Mouse (Mus musculus): ENCODE data around the gene Zfp768. TPM values are rescaled to one million over a fixed set of nuclear protein-coding genes. Genes with fewer than 3 reads are reported as not detected.
"Not testable (repeated sequence)": the region's sequence is repeated elsewhere in the genome, so short reads cannot be mapped to it uniquely, and the experiment has no call there.

Gene Zfp768
- total and polyA plus RNA-seq, 2 experiments: 7.7 to 28.0 TPM

- 93% methylated on average over 7 of the region's 7 CpGs for WGBS
- Histone ChIP-seq H3K27me3 (ENCODE audit: control insufficient read depth, insufficient read depth, low read length) (no peaks in the 10 kb centered on the region), H3K9ac (ENCODE audit: low read depth, low read length) (no peak overlapping the region), H3K79me2 (ENCODE audit: control insufficient read depth, insufficient read depth, low read length) (peaks cover 13% of the 10 kb centered on the region; the same call in 1 of the 2 replicates), H3K36me3 (ENCODE audit: control insufficient read depth, insufficient read depth, low read length) (no peaks in the 10 kb centered on the region), H3K4me1 (ENCODE audit: control insufficient read depth, insufficient read depth, low read length) (peaks cover 13% of the 10 kb centered on the region), H3K4me3 (ENCODE audit: insufficient read depth, low read depth, low read length) (no peak overlapping the region), H3K27ac (replicated peaks; ENCODE audit: insufficient read depth, low read depth, low read length) (no peak overlapping the region)
- no peak for DNase-seq (ENCODE audit: extremely low read depth, low read depth, low spot score)
- TF ChIP-seq POLR2A (IDR thresholded peaks at IDR 0.05; ENCODE audit: extremely low read depth, insufficient read depth, low read length) (no peak), CTCF (IDR thresholded peaks at IDR 0.05; ENCODE audit: low read depth, low read length) (no peak)
Measured at GRCm38 (mm10) chr7:127342888-127343287, 2.5 kb downstream of the Zfp768 start.

- Histone ChIP-seq H3K4me1 (ENCODE audit: control insufficient read depth, insufficient read depth, low read length) (peaks cover 13% of the 10 kb centered on the region), H3K4me3 (ENCODE audit: insufficient read depth, low read depth, low read length) (no peak overlapping the region), H3K36me3 (ENCODE audit: control insufficient read depth, insufficient read depth, low read length) (no peaks in the 10 kb centered on the region), H3K27ac (replicated peaks; ENCODE audit: insufficient read depth, low read depth, low read length) (no peak overlapping the region), H3K79me2 (ENCODE audit: control insufficient read depth, insufficient read depth, low read length) (peaks cover 13% of the 10 kb centered on the region; the same call in 1 of the 2 replicates), H3K9ac (ENCODE audit: low read depth, low read length) (no peak overlapping the region), H3K27me3 (ENCODE audit: control insufficient read depth, insufficient read depth, low read length) (no peaks in the 10 kb centered on the region)
- no peak for TF ChIP-seq POLR2A (IDR thresholded peaks at IDR 0.05; ENCODE audit: extremely low read depth, insufficient read depth, low read length)
- 0 out of 2 replicates have a peak, but pooled peaks have one; percentile 10 for TF ChIP-seq CTCF (IDR thresholded peaks at IDR 0.05; ENCODE audit: low read depth, low read length)
- peak; percentile 29 for DNase-seq (ENCODE audit: extremely low read depth, low read depth, low spot score)
- WGBS: 30% methylated on average over 4 of the region's 4 CpGs
Measured at GRCm38 (mm10) chr7:127342332-127342731, 3.1 kb downstream of the Zfp768 start.

GRCm38 (mm10) chr7:127341861-127342260 lies 3.5 kb downstream of the Zfp768 start:
- H3K9ac ChIP-seq (ENCODE audit: low read depth, low read length); H3K36me3 ChIP-seq (ENCODE audit: control insufficient read depth, insufficient read depth, low read length); DNase-seq (ENCODE audit: extremely low read depth, low read depth, low spot score); H3K4me3 ChIP-seq (ENCODE audit: insufficient read depth, low read depth, low read length); H3K27me3 ChIP-seq (ENCODE audit: control insufficient read depth, insufficient read depth, low read length): not testable (repeated sequence)
- H3K79me2 ChIP-seq (ENCODE audit: control insufficient read depth, insufficient read depth, low read length): peaks cover 13% of the 10 kb centered on the region; the same call in 1 of the 2 replicates
- WGBS: 85% methylated on average over 6 of the region's 6 CpGs
- H3K27ac ChIP-seq (replicated peaks; ENCODE audit: insufficient read depth, low read depth, low read length): peak overlapping the region; percentile 3; the same call in 1 of the 2 replicates
- H3K4me1 ChIP-seq (ENCODE audit: control insufficient read depth, insufficient read depth, low read length): peaks cover 13% of the 10 kb centered on the region

GRCm38 (mm10) chr7:127341356-127341755 lies 4.0 kb downstream of the Zfp768 start:
- no peak for TF ChIP-seq POLR2A (IDR thresholded peaks at IDR 0.05; ENCODE audit: extremely low read depth, insufficient read depth, low read length)
- TF ChIP-seq CTCF (IDR thresholded peaks at IDR 0.05; ENCODE audit: low read depth, low read length): no peak
- peaks cover 13% of the 10 kb centered on the region; the same call in 1 of the 2 replicates for H3K79me2 ChIP-seq (ENCODE audit: control insufficient read depth, insufficient read depth, low read length)
- no peaks in the 10 kb centered on the region for H3K27me3 ChIP-seq (ENCODE audit: control insufficient read depth, insufficient read depth, low read length)
- H3K36me3 ChIP-seq (ENCODE audit: control insufficient read depth, insufficient read depth, low read length): no peaks in the 10 kb centered on the region
- H3K4me3 ChIP-seq (ENCODE audit: insufficient read depth, low read depth, low read length): no peak overlapping the region
- H3K27ac ChIP-seq (replicated peaks; ENCODE audit: insufficient read depth, low read depth, low read length): peak overlapping the region; percentile 3; the same call in 1 of the 2 replicates
- WGBS: 19% methylated on average over 8 of the region's 8 CpGs
- DNase-seq (ENCODE audit: extremely low read depth, low read depth, low spot score): peak; percentile 89
- peaks cover 11% of the 10 kb centered on the region for H3K4me1 ChIP-seq (ENCODE audit: control insufficient read depth, insufficient read depth, low read length)
- H3K9ac ChIP-seq (ENCODE audit: low read depth, low read length): no peak overlapping the region

- WGBS: 52% methylated on average over 4 of the region's 4 CpGs
- Histone ChIP-seq H3K4me1 (ENCODE audit: control insufficient read depth, insufficient read depth, low read length) (peaks cover 12% of the 10 kb centered on the region), H3K4me3 (ENCODE audit: insufficient read depth, low read depth, low read length) (no peak overlapping the region), H3K79me2 (ENCODE audit: control insufficient read depth, insufficient read depth, low read length) (no peaks in the 10 kb centered on the region), H3K27ac (replicated peaks; ENCODE audit: insufficient read depth, low read depth, low read length) (no peak overlapping the region), H3K27me3 (ENCODE audit: control insufficient read depth, insufficient read depth, low read length) (no peaks in the 10 kb centered on the region), H3K36me3 (ENCODE audit: control insufficient read depth, insufficient read depth, low read length) (no peaks in the 10 kb centered on the region), H3K9ac (ENCODE audit: low read depth, low read length) (no peak overlapping the region)
- TF ChIP-seq CTCF (IDR thresholded peaks at IDR 0.05; ENCODE audit: low read depth, low read length) (no peak), POLR2A (IDR thresholded peaks at IDR 0.05; ENCODE audit: extremely low read depth, insufficient read depth, low read length) (no peak)
- DNase-seq (ENCODE audit: extremely low read depth, low read depth, low spot score): no peak
Measured at GRCm38 (mm10) chr7:127337636-127338035, 7.8 kb downstream of the Zfp768 start.

- 23% methylated on average over 4 of the region's 4 CpGs for WGBS
- Histone ChIP-seq H3K9ac (ENCODE audit: low read depth, low read length) (no peak overlapping the region), H3K27ac (replicated peaks; ENCODE audit: insufficient read depth, low read depth, low read length) (no peak overlapping the region), H3K79me2 (ENCODE audit: control insufficient read depth, insufficient read depth, low read length) (no peaks in the 10 kb centered on the region), H3K27me3 (ENCODE audit: control insufficient read depth, insufficient read depth, low read length) (no peaks in the 10 kb centered on the region), H3K4me3 (ENCODE audit: insufficient read depth, low read depth, low read length) (no peak overlapping the region), H3K36me3 (ENCODE audit: control insufficient read depth, insufficient read depth, low read length) (no peaks in the 10 kb centered on the region), H3K4me1 (ENCODE audit: control insufficient read depth, insufficient read depth, low read length) (peaks cover 4% of the 10 kb centered on the region; the same call in 1 of the 2 replicates)
- TF ChIP-seq POLR2A (IDR thresholded peaks at IDR 0.05; ENCODE audit: extremely low read depth, insufficient read depth, low read length): no peak
- TF ChIP-seq CTCF (IDR thresholded peaks at IDR 0.05; ENCODE audit: low read depth, low read length): no peak
- peak; percentile 96 for DNase-seq (ENCODE audit: extremely low read depth, low read depth, low spot score)
Measured at GRCm38 (mm10) chr7:127335604-127336003, 9.8 kb downstream of the Zfp768 start.
